Mouse (Mus musculus): ENCODE measurements around the gene Celf2. TPM values are rescaled to one million over a fixed set of nuclear protein-coding genes. Genes with fewer than 3 reads are reported as not detected.
"Not testable (repeated sequence)": the region's sequence is repeated elsewhere in the genome, so short reads cannot be mapped to it uniquely, and the experiment has no call there.

Celf2 gene
- 63.2 and 69.1 TPM in 2 replicates for polyA plus RNA-seq (2015; fragmentation: Nextera tagmentation; extraction: Ambion mirVana)

GRCm38 (mm10) chr2:7509463-7509862 is at the start of gene Celf2:
Gene Celf2, minus strand, starts transcription at chr2:7509563.
- not testable (repeated sequence) for H3K9me3 ChIP-seq (replicated peaks); ATAC-seq (replicated peaks; ENCODE audit: insufficient number of reproducible peaks, insufficient read depth, low FRiP score, low read depth); H3K9ac ChIP-seq; H3K27ac ChIP-seq; H3K36me3 ChIP-seq; H3K4me3 ChIP-seq; H3K4me1 ChIP-seq (replicated peaks); H3K4me2 ChIP-seq; H3K27me3 ChIP-seq
- WGBS, result 88% methylated on average over 9 of the region's 9 CpGs

GRCm38 (mm10) chr2:7555144-7555892 is 46.0 kb upstream of the Celf2 start:
- Histone ChIP-seq H3K4me1 (replicated peaks) (no peaks in the 10 kb centered on the region), H3K9ac (no peak overlapping the region), H3K4me2 (no peak overlapping the region), H3K27ac (no peak overlapping the region), H3K36me3 (no peaks in the 10 kb centered on the region), H3K9me3 (replicated peaks) (no peaks in the 10 kb centered on the region), H3K4me3 (no peak overlapping the region), H3K27me3 (no peaks in the 10 kb centered on the region)
- WGBS, result 79% methylated on average over 4 of the region's 4 CpGs
- ATAC-seq (replicated peaks; ENCODE audit: insufficient number of reproducible peaks, insufficient read depth, low FRiP score, low read depth), result no peak

- H3K27ac ChIP-seq, result no peak overlapping the region
- no peaks in the 10 kb centered on the region for H3K4me1 ChIP-seq (replicated peaks)
- H3K9me3 ChIP-seq (replicated peaks), result no peaks in the 10 kb centered on the region
- H3K4me3 ChIP-seq, result no peak overlapping the region
- no peak overlapping the region for H3K4me2 ChIP-seq
- 77% methylated on average over 1 of the region's 1 CpGs for WGBS
- no peak overlapping the region for H3K9ac ChIP-seq
- ATAC-seq (replicated peaks; ENCODE audit: insufficient number of reproducible peaks, insufficient read depth, low FRiP score, low read depth), result no peak
- H3K27me3 ChIP-seq, result no peaks in the 10 kb centered on the region
- no peaks in the 10 kb centered on the region for H3K36me3 ChIP-seq
These were observed 45.2 kb upstream of the Celf2 start for GRCm38 (mm10) chr2:7554601-7555000.

- ATAC-seq (replicated peaks; ENCODE audit: insufficient number of reproducible peaks, insufficient read depth, low FRiP score, low read depth), result no peak
- 71% methylated on average over 3 of the region's 3 CpGs for WGBS
- no peak overlapping the region for H3K4me2 ChIP-seq
- no peak overlapping the region for H3K9ac ChIP-seq
- H3K9me3 ChIP-seq (replicated peaks), result no peaks in the 10 kb centered on the region
- H3K36me3 ChIP-seq, result no peaks in the 10 kb centered on the region
- no peaks in the 10 kb centered on the region for H3K27me3 ChIP-seq
- H3K4me1 ChIP-seq (replicated peaks), result no peaks in the 10 kb centered on the region
- H3K27ac ChIP-seq, result no peak overlapping the region
- H3K4me3 ChIP-seq, result no peak overlapping the region
These were observed 43.5 kb upstream of the Celf2 start for GRCm38 (mm10) chr2:7552887-7553286.

- Histone ChIP-seq H3K27me3 (no peaks in the 10 kb centered on the region), H3K4me1 (replicated peaks) (0 out of 2 replicates have a peak, but pooled peaks cover 3% of the 10 kb centered on the region), H3K9me3 (replicated peaks) (no peaks in the 10 kb centered on the region), H3K27ac (no peak overlapping the region), H3K4me3 (no peak overlapping the region), H3K4me2 (no peak overlapping the region), H3K9ac (no peak overlapping the region), H3K36me3 (no peaks in the 10 kb centered on the region)
- WGBS, result 59% methylated on average over 4 of the region's 4 CpGs
- no peak for ATAC-seq (replicated peaks; ENCODE audit: insufficient number of reproducible peaks, insufficient read depth, low FRiP score, low read depth)
These were observed 39.5 kb upstream of the Celf2 start for GRCm38 (mm10) chr2:7548886-7549285.

- ATAC-seq (replicated peaks; ENCODE audit: insufficient number of reproducible peaks, insufficient read depth, low FRiP score, low read depth), result no peak
- Histone ChIP-seq H3K27ac (no peak overlapping the region), H3K9me3 (replicated peaks) (no peaks in the 10 kb centered on the region; the same call in 1 of the 2 replicates), H3K4me1 (replicated peaks) (no peaks in the 10 kb centered on the region), H3K4me2 (no peak overlapping the region), H3K4me3 (no peak overlapping the region), H3K9ac (no peak overlapping the region), H3K27me3 (no peaks in the 10 kb centered on the region), H3K36me3 (no peaks in the 10 kb centered on the region)
- WGBS, result 65% methylated on average over 5 of the region's 5 CpGs
These were observed 25.3 kb upstream of the Celf2 start for GRCm38 (mm10) chr2:7534615-7535204.

- Histone ChIP-seq H3K27ac (no peak overlapping the region), H3K27me3 (no peaks in the 10 kb centered on the region), H3K4me3 (no peak overlapping the region), H3K4me1 (replicated peaks) (no peaks in the 10 kb centered on the region), H3K9ac (no peak overlapping the region), H3K36me3 (no peaks in the 10 kb centered on the region), H3K9me3 (replicated peaks) (no peaks in the 10 kb centered on the region; the same call in 1 of the 2 replicates), H3K4me2 (no peak overlapping the region)
- 62% methylated on average over 2 of the region's 2 CpGs for WGBS
- no peak for ATAC-seq (replicated peaks; ENCODE audit: insufficient number of reproducible peaks, insufficient read depth, low FRiP score, low read depth)
These were observed 24.8 kb upstream of the Celf2 start for GRCm38 (mm10) chr2:7534195-7534594.

- H3K9me3 ChIP-seq (replicated peaks), result no peaks in the 10 kb centered on the region
- no peak overlapping the region for H3K27ac ChIP-seq
- WGBS, result 84% methylated on average over 6 of the region's 6 CpGs
- no peak overlapping the region for H3K4me2 ChIP-seq
- ATAC-seq (replicated peaks; ENCODE audit: insufficient number of reproducible peaks, insufficient read depth, low FRiP score, low read depth), result no peak
- no peak overlapping the region for H3K9ac ChIP-seq
- peaks cover 4% of the 10 kb centered on the region; the same call in 1 of the 2 replicates for H3K4me1 ChIP-seq (replicated peaks)
- H3K27me3 ChIP-seq, result no peaks in the 10 kb centered on the region
- no peaks in the 10 kb centered on the region for H3K36me3 ChIP-seq
- no peak overlapping the region for H3K4me3 ChIP-seq
These were observed 22.0 kb upstream of the Celf2 start for GRCm38 (mm10) chr2:7531185-7531960.

- no peak for ATAC-seq (replicated peaks; ENCODE audit: insufficient number of reproducible peaks, insufficient read depth, low FRiP score, low read depth)
These were observed 21.3 kb upstream of the Celf2 start for GRCm38 (mm10) chr2:7530461-7531184.

GRCm38 (mm10) chr2:7529637-7530036 is 20.3 kb upstream of the Celf2 start:
- no peak overlapping the region for H3K27ac ChIP-seq
- peaks cover 4% of the 10 kb centered on the region; the same call in 1 of the 2 replicates for H3K4me1 ChIP-seq (replicated peaks)
- WGBS, result 62% methylated on average over 5 of the region's 5 CpGs
- ATAC-seq (replicated peaks; ENCODE audit: insufficient number of reproducible peaks, insufficient read depth, low FRiP score, low read depth), result no peak
- no peaks in the 10 kb centered on the region for H3K36me3 ChIP-seq
- H3K9me3 ChIP-seq (replicated peaks), result no peaks in the 10 kb centered on the region
- H3K4me2 ChIP-seq, result no peak overlapping the region
- no peak overlapping the region for H3K4me3 ChIP-seq
- H3K9ac ChIP-seq, result no peak overlapping the region
- no peaks in the 10 kb centered on the region for H3K27me3 ChIP-seq

More at GRCm38 (mm10) chr2:7530461-7531184, 21.3 kb upstream of the Celf2 start:
- Histone ChIP-seq H3K27ac (no peak overlapping the region), H3K4me1 (replicated peaks) (peaks cover 4% of the 10 kb centered on the region; the same call in 1 of the 2 replicates), H3K9me3 (replicated peaks) (no peaks in the 10 kb centered on the region), H3K4me3 (no peak overlapping the region), H3K36me3 (no peaks in the 10 kb centered on the region), H3K9ac (no peak overlapping the region), H3K4me2 (no peak overlapping the region), H3K27me3 (no peaks in the 10 kb centered on the region)
- 81% methylated on average over 8 of the region's 8 CpGs for WGBS

GRCm38 (mm10) chr2:7526696-7527095 is 17.3 kb upstream of the Celf2 start:
- ATAC-seq (replicated peaks; ENCODE audit: insufficient number of reproducible peaks, insufficient read depth, low FRiP score, low read depth), result peak; percentile 47; the same call in 1 of the 2 replicates
- no peaks in the 10 kb centered on the region for H3K9me3 ChIP-seq (replicated peaks)
- no peak overlapping the region for H3K9ac ChIP-seq
- no peaks in the 10 kb centered on the region for H3K27me3 ChIP-seq
- peak overlapping the region; percentile 28; the same call in 1 of the 2 replicates for H3K27ac ChIP-seq
- no peaks in the 10 kb centered on the region for H3K36me3 ChIP-seq
- WGBS, result 29% methylated on average over 6 of the region's 6 CpGs
- H3K4me2 ChIP-seq, result no peak overlapping the region
- H3K4me3 ChIP-seq, result no peak overlapping the region
- peaks cover 4% of the 10 kb centered on the region; the same call in 1 of the 2 replicates for H3K4me1 ChIP-seq (replicated peaks)
